Mouse (Mus musculus) CH12.LX (cell line): ENCODE results near the gene Gm49405. TPM values are rescaled to one million over a fixed set of nuclear protein-coding genes. Genes with fewer than 3 reads are reported as not detected.

Experiments
- DNase-seq: peaks from one replicate; pipeline ENCODE4 v3.0.0-alpha.2; 2013; ENCODE audit errors: extremely low read depth
- H3K27ac ChIP-seq: 2 replicates; pipeline ENCODE4 v1.5.1; 2012; ENCODE audit warnings: low read depth, mild to moderate bottlenecking, control low read depth, moderate library complexity; ENCODE audit not compliant: insufficient read depth
- H3K27me3 ChIP-seq: replicated peaks from 2 replicates; pipeline ENCODE3; 2012; ENCODE audit warnings: inconsistent platforms
- H3K36me3 ChIP-seq, 2 experiments: replicated peaks in 1 of 2; 2 replicates each; pipeline versions ENCODE3 to v1.6.1; 2012; ENCODE audit warnings: inconsistent platforms in 1 of 2, low read length in 1 of 2, mild to moderate bottlenecking in 1 of 2, mixed read lengths in 1 of 2, moderate library complexity in 1 of 2; ENCODE audit not compliant: control insufficient read depth in 1 of 2, insufficient read depth in 1 of 2
- H3K4me1 ChIP-seq, 2 experiments: 2 replicates each; pipeline ENCODE4 v1.6.1; 2012; ENCODE audit warnings: inconsistent platforms in 1 of 2, moderate library complexity in 1 of 2; ENCODE audit not compliant: insufficient read depth in 2 of 2, control insufficient read depth in 1 of 2
- H3K4me2 ChIP-seq: 2 replicates; pipeline ENCODE4 v1.6.1; 2012; ENCODE audit warnings: low read depth, mild to moderate bottlenecking, control low read depth; ENCODE audit not compliant: poor library complexity, insufficient read depth, severe bottlenecking
- H3K4me3 ChIP-seq, 3 experiments: fragments of 150-350 bp in 1 of 3; sonication (generic) in 1 of 3; replicated peaks in 1 of 3; 2 replicates each; pipeline versions ENCODE3 to v1.5.1; 2011 to 2012; ENCODE audit warnings: low read depth in 2 of 3, low read length in 2 of 3, mild to moderate bottlenecking in 2 of 3, moderate library complexity in 2 of 3, control low read depth in 1 of 3, improper control_type of control experiment in 1 of 3, inconsistent platforms in 1 of 3, mixed read lengths in 1 of 3; ENCODE audit not compliant: poor library complexity in 1 of 3
- H3K79me2 ChIP-seq: replicated peaks from 2 replicates; pipeline ENCODE4 v1.6.1; 2012; ENCODE audit warnings: mild to moderate bottlenecking, moderate library complexity; ENCODE audit not compliant: control insufficient read depth, poor library complexity, insufficient read depth, severe bottlenecking; ENCODE audit errors: extremely low read depth
- H3K9ac ChIP-seq: 2 replicates; pipeline ENCODE4 v1.6.1; 2012; ENCODE audit warnings: low read depth, mild to moderate bottlenecking, control low read depth, moderate library complexity; ENCODE audit not compliant: insufficient read depth
- H3K9me3 ChIP-seq: replicated peaks from 2 replicates; pipeline ENCODE3; 2012; ENCODE audit warnings: low read length, inconsistent platforms, mixed read lengths
- CTCF ChIP-seq, 2 experiments: IDR thresholded peaks in 1 of 2; conservative IDR thresholded peaks in 1 of 2; 2 replicates each; pipeline ENCODE4 v1.5.1; 2011 to 2012; ENCODE audit warnings: low read depth in 2 of 2, low read length in 2 of 2, improper control_type of control experiment in 1 of 2, inconsistent platforms in 1 of 2, mild to moderate bottlenecking in 1 of 2, moderate library complexity in 1 of 2
- E2F4 ChIP-seq: IDR thresholded peaks from 2 replicates; pipeline ENCODE4 v1.6.1; 2011; ENCODE audit warnings: low read depth, low read length, improper control_type of control experiment; ENCODE audit not compliant: insufficient replicate concordance
- EP300 ChIP-seq: IDR thresholded peaks from 2 replicates; pipeline ENCODE4 v1.6.1; 2011; ENCODE audit warnings: low read length, improper control_type of control experiment
- ETS1 ChIP-seq: conservative IDR thresholded peaks from 2 replicates; pipeline ENCODE4 v1.6.1; 2012; ENCODE audit warnings: low read depth, mild to moderate bottlenecking, inconsistent platforms, low read length, improper control_type of control experiment, moderate library complexity
- GABPA ChIP-seq: IDR thresholded peaks from 2 replicates; pipeline ENCODE4 v1.6.1; 2012; ENCODE audit warnings: low read depth, low read length, improper control_type of control experiment, inconsistent platforms; ENCODE audit not compliant: insufficient replicate concordance
- HCFC1 ChIP-seq: IDR thresholded peaks from 2 replicates; pipeline ENCODE4 v1.6.1; 2012; ENCODE audit warnings: low read depth, mild to moderate bottlenecking, inconsistent platforms, low read length, improper control_type of control experiment
- IRF4 ChIP-seq: IDR thresholded peaks from 2 replicates; pipeline ENCODE4 v1.6.1; 2014; ENCODE audit warnings: low read depth, mild to moderate bottlenecking, inconsistent platforms, low read length, improper control_type of control experiment
- JUND ChIP-seq: conservative IDR thresholded peaks from 2 replicates; pipeline ENCODE4 v1.6.1; 2011; ENCODE audit warnings: low read depth, low read length, improper control_type of control experiment
- MXI1 ChIP-seq: IDR thresholded peaks from 2 replicates; pipeline ENCODE4 v1.6.1; 2011; ENCODE audit warnings: mild to moderate bottlenecking, low read depth, low read length, improper control_type of control experiment
- MYC ChIP-seq: IDR thresholded peaks from 2 replicates; pipeline ENCODE4 v1.6.1; 2011; ENCODE audit warnings: low read depth, mild to moderate bottlenecking, improper control_type of control experiment, low read length
- NRF1 ChIP-seq: IDR thresholded peaks from 2 replicates; pipeline ENCODE4 v1.6.1; 2014; ENCODE audit warnings: low read depth, mild to moderate bottlenecking, inconsistent platforms, low read length, improper control_type of control experiment, moderate library complexity
- POLR2A ChIP-seq: IDR thresholded peaks from 2 replicates; pipeline ENCODE4 v1.6.1; 2011; ENCODE audit warnings: low read depth, mild to moderate bottlenecking, improper control_type of control experiment, low read length
- POLR2AphosphoS2 ChIP-seq: IDR thresholded peaks from 2 replicates; pipeline ENCODE4 v1.6.1; 2011; ENCODE audit warnings: low read depth, low read length, improper control_type of control experiment
- RCOR1 ChIP-seq: conservative IDR thresholded peaks from 2 replicates; pipeline ENCODE4 v1.6.1; 2012; ENCODE audit warnings: low read depth, mild to moderate bottlenecking, inconsistent platforms, low read length, improper control_type of control experiment
- SIN3A ChIP-seq: IDR thresholded peaks from 2 replicates; pipeline ENCODE4 v1.6.1; 2012; ENCODE audit warnings: low read length, improper control_type of control experiment, inconsistent platforms
- TBP ChIP-seq: conservative IDR thresholded peaks from 2 replicates; pipeline ENCODE4 v1.6.1; 2011; ENCODE audit warnings: low read depth, low read length, improper control_type of control experiment
- TCF12 ChIP-seq: IDR thresholded peaks from 2 replicates; pipeline ENCODE4 v1.6.1; 2014; ENCODE audit warnings: low read depth, mild to moderate bottlenecking, inconsistent platforms, low read length, improper control_type of control experiment
- ZKSCAN1 ChIP-seq: IDR thresholded peaks from 2 replicates; pipeline ENCODE4 v1.6.1; 2012; ENCODE audit warnings: low read depth, inconsistent platforms, low read length, improper control_type of control experiment, borderline replicate concordance
- ZNF384 ChIP-seq: IDR thresholded peaks from 2 replicates; pipeline ENCODE4 v1.6.1; 2012; ENCODE audit warnings: low read depth, low read length, improper control_type of control experiment, inconsistent platforms
- dilution Hi-C: fragments of 300-500 bp; cut with MboI; formaldehyde crosslinking; loops from 2 replicates; pipeline ENCODE4 v1.14.3; 2020; ENCODE audit warnings: low sequenced_read_pairs; ENCODE audit not compliant: extremely low pct_unique_long_range_greater_than_20kb, extremely low pct_ligation_motif_present
- in situ Hi-C: fragments of 300-500 bp; cut with MboI; formaldehyde crosslinking; loops from 3 replicates; pipeline ENCODE4 v1.14.3; 2019; ENCODE audit warnings: low sequenced_read_pairs, low pct_ligation_motif_present, low pct_unique_long_range_greater_than_20kb, mixed read lengths
- polyA plus RNA-seq: library from polyadenylated mRNA; unstranded; fragments of >175 nt; gene quantifications from 2 replicates; pipeline ENCODE4 v1.2.1, GENCODE M21; 2012; ENCODE audit warnings: low read depth; ENCODE audit not compliant: insufficient read length
- total RNA-seq, 2 experiments: library from RNA; depleted of rRNA; stranded (reverse); fragments of 300-350 nt in 1 of 2; fragments of >200 nt in 1 of 2; gene quantifications; 2 replicates each; pipeline ENCODE4 v1.2.3; 2012 to 2014

Gm49405 gene
- total and polyA plus RNA-seq, 3 experiments, result 0.99 to 2.7 (median 2.0) TPM

DNA sequence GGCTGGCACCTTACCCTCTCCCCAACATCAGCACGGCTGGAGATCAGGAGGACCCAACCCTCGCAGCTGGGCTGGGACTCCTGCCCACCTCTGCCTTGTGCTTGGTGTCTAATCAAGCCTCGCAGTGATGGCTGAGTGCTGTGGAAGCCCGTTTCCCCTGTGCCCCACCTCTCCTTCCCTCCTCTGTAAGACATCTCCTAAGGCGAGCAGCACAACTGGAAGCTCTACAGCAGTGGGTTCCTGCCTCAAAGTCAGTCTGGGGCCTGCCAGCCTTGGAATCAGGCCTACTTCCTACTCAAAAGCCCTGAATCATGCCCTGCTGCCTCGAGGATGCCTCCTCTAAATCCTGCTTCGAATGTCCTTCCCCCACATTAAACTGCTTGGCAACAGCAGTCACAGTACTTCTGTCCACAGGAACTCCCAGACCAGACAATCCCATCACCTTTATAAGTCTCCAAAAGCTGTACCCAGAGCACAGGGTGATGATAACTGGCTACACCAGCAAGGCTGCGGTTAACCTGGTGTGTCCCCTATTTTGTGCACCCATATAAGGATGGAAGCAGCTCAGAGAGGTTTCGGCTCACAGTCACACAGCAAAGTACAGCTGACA is 1.2 kb upstream of the Gm49405 start:
- Histone ChIP-seq H3K4me3 (peak overlapping the region; percentile 49 to 75 (median 59)), H3K4me2 (peak overlapping the region; percentile 85; the same call in 1 of the 2 replicates), H3K79me2 (no peaks in the 10 kb centered on the region), H3K4me1 (peaks cover 11 to 23% of the 10 kb centered on the region in 2 experiments), H3K9me3 (no peaks in the 10 kb centered on the region), H3K27ac (no peak overlapping the region), H3K27me3 (peaks cover 26% of the 10 kb centered on the region), H3K36me3 (peaks cover 7 to 23% of the 10 kb centered on the region in 2 experiments), H3K9ac (peak overlapping the region; percentile 70)
- in situ Hi-C loops, result no loop called here
- dilution Hi-C loops, result no loop called here
- TF ChIP-seq TBP, result no peak
- TF ChIP-seq POLR2A, result no peak
- no peak for TF ChIP-seq POLR2AphosphoS2
- TF ChIP-seq EP300, result no peak
- no peak for TF ChIP-seq GABPA
- DNase-seq, result no peak

DNA sequence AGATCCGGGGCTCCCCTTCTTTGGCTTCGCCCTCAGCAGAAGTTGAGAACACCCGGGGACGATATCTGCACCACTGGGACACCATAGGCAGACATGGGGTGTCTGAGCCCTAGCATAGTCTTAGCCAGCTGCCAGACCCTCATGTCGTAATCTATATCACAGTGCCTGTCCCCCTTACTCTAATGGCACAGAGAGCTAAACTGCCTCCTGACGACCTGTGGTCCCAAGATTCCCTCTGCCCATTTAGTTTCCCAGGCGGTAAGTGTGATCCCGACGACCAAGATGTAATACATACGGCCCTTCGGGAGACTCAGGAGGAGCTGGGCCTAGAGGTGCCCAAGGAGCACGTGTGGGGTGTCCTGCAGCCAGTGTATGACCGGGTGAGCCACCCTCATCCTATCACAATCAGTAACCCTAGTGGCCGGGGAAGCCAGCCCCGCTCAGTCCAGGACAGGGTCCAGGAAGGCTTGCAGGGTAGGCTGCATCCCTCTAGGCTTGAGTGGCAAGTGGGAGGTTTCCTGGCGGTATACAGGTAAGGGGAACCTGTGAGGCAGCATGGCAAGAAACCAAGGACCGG is 611 bp downstream of the Gm49405 start:
- Histone ChIP-seq H3K4me3 (peak overlapping the region; percentile 75 to 84 (median 83)), H3K4me1 (peaks cover 11 to 23% of the 10 kb centered on the region in 2 experiments), H3K9ac (peak overlapping the region; percentile 57), H3K27me3 (peaks cover 9% of the 10 kb centered on the region), H3K79me2 (no peaks in the 10 kb centered on the region), H3K27ac (no peak overlapping the region), H3K36me3 (peaks cover 12 to 40% of the 10 kb centered on the region in 2 experiments), H3K9me3 (no peaks in the 10 kb centered on the region), H3K4me2 (peak overlapping the region; percentile 48)
- in situ Hi-C loops (no loop called here), dilution Hi-C loops (no loop called here)
- TF ChIP-seq IRF4 (no peak), ETS1 (no peak), MYC (no peak), SIN3A (no peak), MXI1 (no peak), TBP (no peak), E2F4 (no peak), ZNF384 (no peak), POLR2A (no peak), NRF1 (no peak), ZKSCAN1 (no peak), CTCF (conservative IDR thresholded peaks at IDR 0.05 in 1 of 2, IDR thresholded peaks at IDR 0.05 in 1 of 2; ENCODE audit: low read depth in 2 of 2, low read length in 2 of 2) (no peak), JUND (no peak), HCFC1 (no peak), RCOR1 (no peak), TCF12 (no peak)
- no peak for DNase-seq
